In genomic region chr6:5292841-5293240, GRCm38 (mm10) we compare ENCODE assay signal across 23 mouse cellular contexts. TPM values are rescaled to one million over a fixed set of nuclear protein-coding genes. Genes with fewer than 3 reads are reported as not detected.
DNase-seq lines count a peak whose midpoint lies in the region; ATAC-seq and TF ChIP-seq lines count a peak whose summit lies in the region.
"Had no signal": no experiment of that assay in that cellular context is flagged by ENCODE, and none has a peak within 500 bp of the region (broad histone marks: within the 10 kb centered on the region; RNA-seq: fewer than 3 reads in every experiment).

No protein-coding gene starts in this region.

- H3K27me3 ChIP-seq in liver, embryonic 15.5 days = no peaks in the 10 kb centered on the region
- H3K27me3 ChIP-seq: CH12.LX; embryonic facial prominence, embryonic 13.5 days; forebrain, embryonic 15.5 days; heart, embryonic 13.5 days; hindbrain, embryonic 15.5 days; Patski had no signal

- no peak overlapping the region for H3K27ac ChIP-seq in gastrocnemius, adult 2 months
- H3K27ac ChIP-seq in liver, embryonic 15.5 days (replicated peaks) = peak overlapping the region; percentile 91
- H3K27ac ChIP-seq: embryonic facial prominence, embryonic 13.5 days; forebrain, embryonic 10.5 days; forebrain, embryonic 15.5 days; heart, adult 2 months; heart, embryonic 13.5 days; hindbrain, embryonic 15.5 days had no signal

- H3K4me3 ChIP-seq in gastrocnemius, adult 2 months = no peak overlapping the region
- no peak overlapping the region; the same call in 1 of the 2 replicates for H3K4me3 ChIP-seq in liver, embryonic 15.5 days (replicated peaks)
- H3K4me3 ChIP-seq: embryonic facial prominence, embryonic 13.5 days; forebrain, embryonic 10.5 days; forebrain, embryonic 15.5 days; heart, adult 2 months; heart, embryonic 13.5 days; hindbrain, embryonic 15.5 days had no signal

- H3K4me1 ChIP-seq in liver, embryonic 15.5 days (replicated peaks) = peaks cover 83% of the 10 kb centered on the region

- 71% methylated on average over 5 of the region's 5 CpGs for WGBS in liver, embryonic 15.5 days (ENCODE audit: insufficient replicate concordance)

- no peaks in the 10 kb centered on the region for H3K9me3 ChIP-seq in liver, embryonic 15.5 days (replicated peaks)
- H3K9me3 ChIP-seq: embryonic facial prominence, embryonic 13.5 days; forebrain, embryonic 10.5 days; forebrain, embryonic 15.5 days; heart, embryonic 13.5 days; hindbrain, embryonic 15.5 days had no signal

- peak overlapping the region; percentile 67 for H3K4me2 ChIP-seq in liver, embryonic 15.5 days
- H3K4me2 ChIP-seq: embryonic facial prominence, embryonic 13.5 days; forebrain, embryonic 15.5 days; heart, embryonic 13.5 days; hindbrain, embryonic 15.5 days had no signal

- TF ChIP-seq CTCF in gastrocnemius, adult 2 months (IDR thresholded peaks at IDR 0.05) = no peak

- H3K36me3 ChIP-seq in liver, embryonic 15.5 days (replicated peaks) = peaks cover 61% of the 10 kb centered on the region
- H3K36me3 ChIP-seq: embryonic facial prominence, embryonic 13.5 days; forebrain, embryonic 15.5 days; hindbrain, embryonic 15.5 days had no signal

- intact Hi-C loops in gastrocnemius, adult 2 months (cut with DNase I) = no loop called here
- intact Hi-C loops in gastrocnemius, postnatal 36 days (cut with DNase I) = no loop called here

- H3K9ac ChIP-seq in liver, embryonic 15.5 days = peak overlapping the region; percentile 50; the same call in 1 of the 2 replicates
- H3K9ac ChIP-seq: embryonic facial prominence, embryonic 13.5 days; forebrain, embryonic 15.5 days; heart, embryonic 13.5 days; hindbrain, embryonic 15.5 days had no signal

- peak; percentile 23 for DNase-seq in gastrocnemius, adult 2 months
- DNase-seq in gastrocnemius, postnatal 36 days = no peak
- peak; percentile 33 for DNase-seq in lung, postnatal 36 days
- no peak for DNase-seq in lung, postnatal 25 days (ENCODE audit: low spot score)
- DNase-seq in right cerebral cortex, postnatal 25 days = no peak
- DNase-seq in right cerebral cortex, postnatal 4 days = no peak
- DNase-seq: adrenal gland, adult 2 months; adrenal gland, postnatal 25 days; cerebellum, adult 18-20 months; cerebellum, adult 9-11 months; cerebellum, postnatal 36 days; gastrocnemius, postnatal 25 days; heart, postnatal 36 days had no signal

- no peak for ATAC-seq in liver, embryonic 15.5 days (ENCODE audit: insufficient read depth)
- ATAC-seq: activated CD4-positive, CD25-positive, alpha-beta regulatory T cell, adult 4 months; forebrain, embryonic 15.5 days; Patski had no signal

RNA-seq across cellular contexts. Expression of gene Pon2, which starts 5.4 kb away (rescaled TPM):
- 10 to 100 TPM; 14.8 to 14.9 TPM for total RNA-seq in gastrocnemius, adult 2 months (2021)
- 10 to 100 TPM; 15.8 to 17.3 TPM for total RNA-seq in gastrocnemius, postnatal 36 days (2021)
- 48.2 and 52.1 TPM in 2 replicates for polyA plus RNA-seq in liver, embryonic 15.5 days (2015; fragmentation: Nextera tagmentation; extraction: Ambion mirVana)

RNA-seq across cellular contexts. Expression of gene Pon3, which starts 36.8 kb away (rescaled TPM):
- total RNA-seq in gastrocnemius, adult 2 months (2021) = 10 to 100 TPM; 33.2 to 35.8 TPM
- 10 to 100 TPM; 31.8 to 42.6 TPM for total RNA-seq in gastrocnemius, postnatal 36 days (2021)
- 20.6 and 23.0 TPM in 2 replicates for polyA plus RNA-seq in liver, embryonic 15.5 days (2015; fragmentation: Nextera tagmentation; extraction: Ambion mirVana)

Comparison
In these comparisons a context has a peak if more than half of its experiments do, and no peak if none do; other contexts are left out.
1. DNase-seq: peak in gastrocnemius, adult 2 months (single experiment) and lung, postnatal 36 days (single experiment); none in gastrocnemius, postnatal 36 days (0 of 2), lung, postnatal 25 days (single experiment), right cerebral cortex, postnatal 25 days (single experiment) and right cerebral cortex, postnatal 4 days (single experiment).